Mouse (Mus musculus) liver, embryonic 14.5 days (tissue): Measurements from ENCODE around the gene Mab21l1.

Experiments
- CTCF ChIP-seq: IDR thresholded peaks from 2 replicates; pipeline ENCODE4 v1.5.1; 2016; ENCODE audit warnings: antibody characterized with exemption, low read depth, control low read depth
- EP300 ChIP-seq: IDR thresholded peaks from 2 replicates; pipeline ENCODE4 v1.6.1; 2016; ENCODE audit warnings: antibody characterized with exemption, low read depth

DNA sequence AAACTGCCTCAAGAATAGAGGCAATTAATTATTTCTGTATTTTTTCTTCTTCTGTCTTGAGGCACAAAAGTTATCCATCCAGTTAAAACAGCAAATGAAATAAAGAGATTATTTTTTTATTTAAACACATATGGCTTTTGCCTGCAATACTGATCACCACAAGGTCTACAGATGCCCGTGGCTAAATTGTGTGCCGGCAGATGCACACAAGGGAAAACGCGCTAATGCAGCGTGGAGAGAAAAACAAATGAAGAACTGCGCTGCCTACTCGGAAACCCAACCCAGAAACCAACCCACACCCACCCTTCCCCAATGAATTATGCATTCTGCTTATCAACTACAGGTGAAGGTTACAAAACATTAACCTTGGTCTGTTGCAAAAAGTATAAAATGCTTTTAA is 7.1 kb upstream of the Mab21l1 start:
- TF ChIP-seq CTCF (no peak), EP300 (no peak)
